Mouse (Mus musculus): Measurements from ENCODE around the gene Xpa.
"Not testable (repeated sequence)": the region's sequence is repeated elsewhere in the genome, so short reads cannot be mapped to it uniquely, and the experiment has no call there.

DNA sequence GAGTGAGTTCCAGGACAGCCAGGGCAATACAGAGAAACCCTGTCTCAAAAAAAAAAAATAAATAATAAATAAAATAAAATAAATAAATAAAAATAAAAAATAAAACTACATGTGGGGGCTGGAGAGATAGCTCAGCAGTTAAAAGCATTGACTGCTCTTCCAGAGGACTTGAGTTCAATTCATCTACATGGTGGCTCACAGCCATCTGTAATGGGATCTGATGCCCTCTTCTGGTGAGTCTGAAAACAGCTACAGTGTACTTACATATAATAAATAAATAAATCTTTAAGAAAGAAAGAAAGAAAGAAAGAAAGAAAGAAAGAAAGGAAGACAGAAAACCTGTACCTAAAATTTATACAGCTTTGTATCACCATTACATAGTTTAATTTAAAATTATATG lies 4.1 kb downstream of the Xpa start:
- not testable (repeated sequence) for TF ChIP-seq CTCF (IDR thresholded peaks at IDR 0.05; ENCODE audit: control insufficient read depth, insufficient read depth, low read length); POLR2A (IDR thresholded peaks at IDR 0.05; ENCODE audit: borderline replicate concordance, control insufficient read depth, low read depth, low read length)

Data from bone marrow, adult 2 months (tissue).